Mouse (Mus musculus): ENCODE data around the gene Fsip1.
"Not testable (repeated sequence)": the region's sequence is repeated elsewhere in the genome, so short reads cannot be mapped to it uniquely, and the experiment has no call there.

Gene Fsip1

GRCm38 (mm10) chr2:118256621-118257053 is at the start of gene Fsip1:
Gene Fsip1, minus strand, starts transcription at chr2:118256966.
- peak; percentile 92 for DNase-seq

- no peak for DNase-seq
These were observed 49.7 kb upstream of the Fsip1 start for GRCm38 (mm10) chr2:118306522-118306895.

GRCm38 (mm10) chr2:118305827-118306521 is 49.2 kb upstream of the Fsip1 start:
- DNase-seq = no peak

GRCm38 (mm10) chr2:118303456-118303855 is 46.7 kb upstream of the Fsip1 start:
- no peak for DNase-seq

- no peak for DNase-seq
These were observed 44.9 kb upstream of the Fsip1 start for GRCm38 (mm10) chr2:118301656-118302055.

- no peak for DNase-seq
These were observed 44.3 kb upstream of the Fsip1 start for GRCm38 (mm10) chr2:118301041-118301545.

- no peak for DNase-seq
These were observed 43.2 kb upstream of the Fsip1 start for GRCm38 (mm10) chr2:118299981-118300380.

GRCm38 (mm10) chr2:118298601-118299000 is 41.8 kb upstream of the Fsip1 start:
- no peak for DNase-seq

- no peak for DNase-seq
These were observed 41.2 kb upstream of the Fsip1 start for GRCm38 (mm10) chr2:118297966-118298365.

GRCm38 (mm10) chr2:118295505-118295904 is 38.7 kb upstream of the Fsip1 start:
- no peak for DNase-seq

- no peak for DNase-seq
These were observed 36.8 kb upstream of the Fsip1 start for GRCm38 (mm10) chr2:118293583-118293982.

- DNase-seq = not testable (repeated sequence)
These were observed 32.3 kb upstream of the Fsip1 start for GRCm38 (mm10) chr2:118289066-118289460.

- no peak for DNase-seq
These were observed 31.7 kb upstream of the Fsip1 start for GRCm38 (mm10) chr2:118288326-118289065.

GRCm38 (mm10) chr2:118287678-118288077 is 30.9 kb upstream of the Fsip1 start:
- no peak for DNase-seq

GRCm38 (mm10) chr2:118282467-118282866 is 25.7 kb upstream of the Fsip1 start:
- no peak for DNase-seq

- no peak for DNase-seq
These were observed 21.5 kb upstream of the Fsip1 start for GRCm38 (mm10) chr2:118278249-118278648.

- DNase-seq = no peak
These were observed 14.8 kb upstream of the Fsip1 start for GRCm38 (mm10) chr2:118271606-118272005.

GRCm38 (mm10) chr2:118270213-118270612 is 13.4 kb upstream of the Fsip1 start:
- no peak for DNase-seq

GRCm38 (mm10) chr2:118263914-118264201 is 7.1 kb upstream of the Fsip1 start:
- DNase-seq = no peak

GRCm38 (mm10) chr2:118263151-118263913 is 6.6 kb upstream of the Fsip1 start:
- DNase-seq = peak; percentile 84

GRCm38 (mm10) chr2:118262673-118263072 is 5.9 kb upstream of the Fsip1 start:
- DNase-seq = no peak

GRCm38 (mm10) chr2:118259746-118260145 is 3.0 kb upstream of the Fsip1 start:
- DNase-seq = no peak

- DNase-seq = no peak
These were observed 328 bp upstream of the Fsip1 start for GRCm38 (mm10) chr2:118257094-118257493.

GRCm38 (mm10) chr2:118254516-118254915 is 2.2 kb downstream of the Fsip1 start:
- DNase-seq = peak; percentile 43
